Mouse (Mus musculus): ENCODE measurements at regions not wholly inside any gene's neighbourhood (a gene's known extent, or its start where the extent isn't known, plus 50 kb on each side); places are given as distances from the start of the nearest gene placed in this dataset.

DNA sequence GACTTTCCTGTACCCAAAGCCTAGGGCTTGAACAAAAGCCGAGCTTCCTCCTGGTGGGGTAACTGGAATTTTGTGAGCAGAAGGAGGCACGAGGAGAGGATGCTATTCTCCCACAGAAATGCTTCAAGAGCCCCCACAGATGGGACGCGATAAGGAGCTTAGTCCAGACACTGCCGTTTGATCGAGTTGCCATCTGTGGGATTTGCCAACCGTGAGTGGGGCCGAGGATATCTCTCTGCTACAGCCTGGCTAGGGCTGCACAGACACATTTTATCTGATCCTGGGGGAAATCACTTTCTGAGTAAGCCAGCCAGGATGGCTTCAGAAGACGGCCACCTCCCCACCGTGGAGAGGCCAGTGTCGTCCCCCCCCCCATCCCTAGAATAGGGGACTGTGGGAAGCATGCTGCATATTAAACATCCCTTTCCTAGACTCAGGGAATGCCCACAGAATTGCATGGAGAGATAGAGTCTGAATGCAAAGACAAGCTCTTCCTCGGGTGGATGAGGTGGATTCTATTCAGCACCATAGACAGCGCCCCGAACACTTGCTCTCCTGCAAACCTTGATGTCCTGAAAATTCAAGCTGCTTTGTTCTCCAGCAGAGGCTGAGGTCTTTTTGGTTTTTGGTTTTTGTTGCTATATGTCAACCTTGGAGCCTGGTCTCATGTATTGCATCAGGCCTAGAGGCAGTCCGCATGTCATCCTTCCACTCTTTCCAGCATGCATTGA lies 611.6 kb upstream of the Fam19a5 start:
- Histone ChIP-seq H3K27me3 (ENCODE audit: control insufficient read depth, insufficient read depth, low read length) (no peaks in the 10 kb centered on the region), H3K36me3 (ENCODE audit: control insufficient read depth, insufficient read depth, low read length) (no peaks in the 10 kb centered on the region), H3K4me1 (replicated peaks; ENCODE audit: control insufficient read depth, insufficient read depth, low read length) (no peaks in the 10 kb centered on the region), H3K4me3 (ENCODE audit: control insufficient read depth, insufficient read depth, low read length) (no peak overlapping the region), H3K27ac (ENCODE audit: control insufficient read depth, insufficient read depth, low read length) (no peak overlapping the region)
- 67% methylated on average over 15 of the region's 15 CpGs for WGBS
- DNase-seq: no peak
- TF ChIP-seq CTCF (IDR thresholded peaks at IDR 0.05; ENCODE audit: borderline replicate concordance, control insufficient read depth, extremely low read depth, insufficient read depth, low read length, poor library complexity) (no peak), POLR2A (IDR thresholded peaks at IDR 0.05; ENCODE audit: control insufficient read depth, extremely low read depth, insufficient read depth, low read length, poor library complexity) (no peak)

DNA sequence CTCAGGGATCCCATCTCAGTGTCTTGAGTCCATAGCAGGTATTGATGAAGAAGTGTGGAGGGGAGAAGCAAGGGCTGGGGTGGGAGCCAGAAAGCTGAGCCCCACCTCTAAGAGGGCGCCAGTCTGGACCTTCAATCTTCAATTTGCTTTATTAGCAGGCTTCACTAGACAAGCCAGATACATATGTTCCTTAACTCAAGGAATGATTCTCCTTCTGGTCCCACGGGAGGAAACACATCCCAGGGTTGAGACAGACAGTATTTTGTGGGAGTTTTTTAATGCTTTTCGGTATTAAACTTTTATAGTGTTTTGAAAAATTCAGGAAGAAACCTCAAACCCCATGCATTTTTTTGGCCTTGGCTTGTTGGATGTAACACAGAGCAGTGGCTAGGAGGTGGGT lies 606.7 kb upstream of the Fam19a5 start:
- 89% methylated on average over 3 of the region's 3 CpGs for WGBS
- no peak for TF ChIP-seq POLR2A (IDR thresholded peaks at IDR 0.05; ENCODE audit: control insufficient read depth, extremely low read depth, insufficient read depth, low read length, poor library complexity)
- TF ChIP-seq CTCF (IDR thresholded peaks at IDR 0.05; ENCODE audit: borderline replicate concordance, control insufficient read depth, extremely low read depth, insufficient read depth, low read length, poor library complexity): no peak

GRCm38 (mm10) chr15:86944529-86944928 lies 599.6 kb upstream of the Fam19a5 start:
- no peak for TF ChIP-seq CTCF (IDR thresholded peaks at IDR 0.05; ENCODE audit: borderline replicate concordance, control insufficient read depth, extremely low read depth, insufficient read depth, low read length, poor library complexity)
- no peak for TF ChIP-seq POLR2A (IDR thresholded peaks at IDR 0.05; ENCODE audit: control insufficient read depth, extremely low read depth, insufficient read depth, low read length, poor library complexity)
- Histone ChIP-seq H3K27me3 (ENCODE audit: control insufficient read depth, insufficient read depth, low read length) (no peaks in the 10 kb centered on the region), H3K27ac (ENCODE audit: control insufficient read depth, insufficient read depth, low read length) (no peak overlapping the region), H3K4me3 (ENCODE audit: control insufficient read depth, insufficient read depth, low read length) (no peak overlapping the region), H3K4me1 (replicated peaks; ENCODE audit: control insufficient read depth, insufficient read depth, low read length) (no peaks in the 10 kb centered on the region), H3K36me3 (ENCODE audit: control insufficient read depth, insufficient read depth, low read length) (no peaks in the 10 kb centered on the region)
- no peak for DNase-seq
- 95% methylated on average over 7 of the region's 7 CpGs for WGBS

More for the DNA sequence above, 606.7 kb upstream of the Fam19a5 start:
- Histone ChIP-seq H3K27ac (ENCODE audit: control insufficient read depth, insufficient read depth, low read length) (no peak overlapping the region), H3K4me1 (replicated peaks; ENCODE audit: control insufficient read depth, insufficient read depth, low read length) (no peaks in the 10 kb centered on the region), H3K36me3 (ENCODE audit: control insufficient read depth, insufficient read depth, low read length) (no peaks in the 10 kb centered on the region), H3K27me3 (ENCODE audit: control insufficient read depth, insufficient read depth, low read length) (no peaks in the 10 kb centered on the region), H3K4me3 (ENCODE audit: control insufficient read depth, insufficient read depth, low read length) (no peak overlapping the region)
- no peak for DNase-seq

DNA sequence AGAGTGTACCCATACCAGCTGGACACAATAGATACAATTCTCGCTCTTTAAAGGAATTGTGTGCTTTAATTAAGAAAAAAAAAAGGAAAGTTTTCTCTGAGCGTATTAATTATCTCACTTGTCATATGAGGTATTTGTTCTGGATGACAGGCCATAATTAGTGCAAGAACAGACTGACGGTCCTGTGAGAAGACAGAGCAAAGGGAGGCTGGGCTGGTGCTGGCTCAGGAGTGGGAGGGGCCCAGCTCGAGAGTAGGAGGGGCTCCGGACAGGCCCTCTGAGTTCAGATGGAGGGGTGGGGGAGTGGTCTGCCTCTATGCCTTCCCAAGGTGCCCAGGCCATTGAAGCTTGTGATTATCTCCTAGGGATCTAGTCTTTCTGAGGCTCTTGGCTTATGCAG lies 591.5 kb upstream of the Fam19a5 start:
- Histone ChIP-seq H3K36me3 (ENCODE audit: control insufficient read depth, insufficient read depth, low read length) (no peaks in the 10 kb centered on the region), H3K27me3 (ENCODE audit: control insufficient read depth, insufficient read depth, low read length) (no peaks in the 10 kb centered on the region), H3K4me3 (ENCODE audit: control insufficient read depth, insufficient read depth, low read length) (no peak overlapping the region), H3K4me1 (replicated peaks; ENCODE audit: control insufficient read depth, insufficient read depth, low read length) (no peaks in the 10 kb centered on the region), H3K27ac (ENCODE audit: control insufficient read depth, insufficient read depth, low read length) (no peak overlapping the region)
- TF ChIP-seq POLR2A (IDR thresholded peaks at IDR 0.05; ENCODE audit: control insufficient read depth, extremely low read depth, insufficient read depth, low read length, poor library complexity) (no peak), CTCF (IDR thresholded peaks at IDR 0.05; ENCODE audit: borderline replicate concordance, control insufficient read depth, extremely low read depth, insufficient read depth, low read length, poor library complexity) (no peak)
- DNase-seq: no peak
- WGBS: 71% methylated on average over 5 of the region's 5 CpGs

DNA sequence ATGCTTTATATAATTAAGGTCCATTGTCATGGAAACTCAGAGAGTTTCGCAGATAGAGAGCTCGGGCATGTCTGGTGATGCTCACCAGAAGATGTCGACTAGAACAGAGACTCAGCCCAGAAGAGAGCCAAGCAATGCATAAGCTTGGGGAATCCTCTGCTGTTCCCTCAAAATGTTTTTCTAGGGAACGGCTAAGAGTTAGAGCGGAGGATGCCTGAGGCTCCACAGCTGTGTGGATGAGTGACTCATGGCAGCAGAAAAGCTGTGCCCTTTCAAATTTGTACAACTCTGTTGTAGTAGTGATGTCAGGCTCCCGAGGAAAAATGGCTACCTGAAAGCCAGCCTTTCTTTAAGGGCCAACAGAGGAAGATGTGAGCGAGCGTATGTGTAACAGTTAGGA lies 586.2 kb upstream of the Fam19a5 start:
- no peak for DNase-seq
- Histone ChIP-seq H3K27ac (ENCODE audit: control insufficient read depth, insufficient read depth, low read length) (no peak overlapping the region), H3K27me3 (ENCODE audit: control insufficient read depth, insufficient read depth, low read length) (no peaks in the 10 kb centered on the region), H3K4me1 (replicated peaks; ENCODE audit: control insufficient read depth, insufficient read depth, low read length) (no peaks in the 10 kb centered on the region), H3K36me3 (ENCODE audit: control insufficient read depth, insufficient read depth, low read length) (no peaks in the 10 kb centered on the region), H3K4me3 (ENCODE audit: control insufficient read depth, insufficient read depth, low read length) (no peak overlapping the region)
- TF ChIP-seq CTCF (IDR thresholded peaks at IDR 0.05; ENCODE audit: borderline replicate concordance, control insufficient read depth, extremely low read depth, insufficient read depth, low read length, poor library complexity): no peak
- no peak for TF ChIP-seq POLR2A (IDR thresholded peaks at IDR 0.05; ENCODE audit: control insufficient read depth, extremely low read depth, insufficient read depth, low read length, poor library complexity)
- 93% methylated on average over 8 of the region's 8 CpGs for WGBS

DNA sequence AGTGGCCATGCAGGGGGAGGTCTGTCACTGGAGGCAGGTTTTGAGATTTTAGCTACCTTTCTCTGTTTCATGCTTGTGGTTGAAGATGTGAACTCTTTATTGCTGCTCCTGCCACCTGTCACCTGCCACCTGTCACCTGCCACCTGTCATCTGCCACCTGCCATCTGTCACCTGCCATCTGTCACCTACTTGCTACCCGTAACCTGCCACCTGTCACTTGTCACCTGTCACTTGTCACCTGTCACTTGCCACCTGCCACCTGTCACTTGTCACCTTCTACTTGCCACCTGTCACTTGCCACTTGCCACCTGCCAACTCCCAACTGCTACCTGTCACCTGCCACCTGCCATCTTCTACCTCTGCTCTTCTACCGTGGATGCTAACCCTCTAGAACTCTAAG lies 581.2 kb upstream of the Fam19a5 start:
- Histone ChIP-seq H3K27ac (ENCODE audit: control insufficient read depth, insufficient read depth, low read length) (no peak overlapping the region), H3K36me3 (ENCODE audit: control insufficient read depth, insufficient read depth, low read length) (no peaks in the 10 kb centered on the region), H3K4me3 (ENCODE audit: control insufficient read depth, insufficient read depth, low read length) (no peak overlapping the region), H3K27me3 (ENCODE audit: control insufficient read depth, insufficient read depth, low read length) (no peaks in the 10 kb centered on the region), H3K4me1 (replicated peaks; ENCODE audit: control insufficient read depth, insufficient read depth, low read length) (no peaks in the 10 kb centered on the region)
- WGBS: 84% methylated on average over 2 of the region's 2 CpGs
- TF ChIP-seq POLR2A (IDR thresholded peaks at IDR 0.05; ENCODE audit: control insufficient read depth, extremely low read depth, insufficient read depth, low read length, poor library complexity) (no peak), CTCF (IDR thresholded peaks at IDR 0.05; ENCODE audit: borderline replicate concordance, control insufficient read depth, extremely low read depth, insufficient read depth, low read length, poor library complexity) (no peak)
- DNase-seq: no peak

GRCm38 (mm10) chr15:86963486-86963885 lies 580.6 kb upstream of the Fam19a5 start:
- no peaks in the 10 kb centered on the region for H3K27me3 ChIP-seq (ENCODE audit: control insufficient read depth, insufficient read depth, low read length)
- H3K27ac ChIP-seq (ENCODE audit: control insufficient read depth, insufficient read depth, low read length): no peak overlapping the region
- TF ChIP-seq POLR2A (IDR thresholded peaks at IDR 0.05; ENCODE audit: control insufficient read depth, extremely low read depth, insufficient read depth, low read length, poor library complexity): no peak
- no peak for TF ChIP-seq CTCF (IDR thresholded peaks at IDR 0.05; ENCODE audit: borderline replicate concordance, control insufficient read depth, extremely low read depth, insufficient read depth, low read length, poor library complexity)
- no peaks in the 10 kb centered on the region for H3K4me1 ChIP-seq (replicated peaks; ENCODE audit: control insufficient read depth, insufficient read depth, low read length)
- 59% methylated on average over 3 of the region's 3 CpGs for WGBS
- no peaks in the 10 kb centered on the region for H3K36me3 ChIP-seq (ENCODE audit: control insufficient read depth, insufficient read depth, low read length)
- no peak for DNase-seq
- no peak overlapping the region for H3K4me3 ChIP-seq (ENCODE audit: control insufficient read depth, insufficient read depth, low read length)

All from thymus, adult 2 months (tissue).